Mouse (Mus musculus) gastrocnemius, postnatal 4 days (tissue): ENCODE results near the gene Ntn1. TPM values are rescaled to one million over a fixed set of nuclear protein-coding genes. Genes with fewer than 3 reads are reported as not detected.

ENCODE experiments used
- DNase-seq, 2 experiments: peaks; one replicate each; pipeline ENCODE4 v3.0.0; 2021 to 2022; ENCODE audit warnings: low spot score in 2 of 2, mixed read lengths in 2 of 2
- microRNA-seq: library from miRNA; unstranded; fragments of <30 nt; microRNA quantifications from one replicate; pipeline ENCODE4 v1.2.0, GENCODE M21; 2021
- total RNA-seq, 2 experiments: library from RNA; stranded (reverse); gene quantifications; 2 replicates each; pipeline ENCODE4 v1.2.3; 2021

The Ntn1 gene
- total RNA-seq, 2 experiments from 2014 or later = 28.6 to 29.0 TPM

GRCm38 (mm10) chr11:68195693-68196176 lies 204.9 kb downstream of the Ntn1 start:
- no peak for DNase-seq

- DNase-seq = no peak
Measured at GRCm38 (mm10) chr11:68195168-68195567, 205.5 kb downstream of the Ntn1 start.

GRCm38 (mm10) chr11:68190849-68191248 lies 209.8 kb downstream of the Ntn1 start:
- DNase-seq = no peak

- no peak for DNase-seq
Measured at GRCm38 (mm10) chr11:68188695-68189201, 211.9 kb downstream of the Ntn1 start.

- DNase-seq = no peak
Measured at GRCm38 (mm10) chr11:68187242-68187641, 213.4 kb downstream of the Ntn1 start.

GRCm38 (mm10) chr11:68185647-68186046 lies 215.0 kb downstream of the Ntn1 start:
- DNase-seq = no peak

GRCm38 (mm10) chr11:68177415-68177814 lies 223.2 kb downstream of the Ntn1 start:
- no peak for DNase-seq

- no peak for DNase-seq
Measured at GRCm38 (mm10) chr11:68176550-68176949, 224.1 kb downstream of the Ntn1 start.

- DNase-seq = no peak
Measured at GRCm38 (mm10) chr11:68172648-68173045, 228.0 kb downstream of the Ntn1 start.

GRCm38 (mm10) chr11:68171973-68172647 lies 228.5 kb downstream of the Ntn1 start:
- no peak for DNase-seq

- no peak for DNase-seq
Measured at GRCm38 (mm10) chr11:68168427-68168826, 232.2 kb downstream of the Ntn1 start.

GRCm38 (mm10) chr11:68164408-68164807 lies 236.2 kb downstream of the Ntn1 start:
- no peak for DNase-seq

GRCm38 (mm10) chr11:68159867-68160266 lies 240.8 kb downstream of the Ntn1 start:
- DNase-seq = no peak

Small RNA genes lying within 50 kb of the gene (microRNA-seq; reads per million reads assigned to microRNA genes)
- gene Mir6406 = not detected

Other genes starting within 250 kb of the Ntn1 start
- under 1 TPM; 0.78 to 0.80 TPM for gene Pik3r5, start 31.3 kb upstream of the Ntn1 start, total RNA-seq
- 1 to 10 TPM; 3.8 to 4.8 TPM for gene Pik3r6, start 102.2 kb upstream of the Ntn1 start, total RNA-seq
- gene Mfsd6l, start 155.4 kb upstream of the Ntn1 start, total RNA-seq = under 1 TPM in 1 of 2 experiments, not detected in 1; 0.21 TPM
- not detected for gene Ccdc42, start 186.2 kb upstream of the Ntn1 start, total RNA-seq